Mouse (Mus musculus) forebrain, embryonic 13.5 days (tissue): ENCODE data around the gene Copb1. TPM values are rescaled to one million over a fixed set of nuclear protein-coding genes. Genes with fewer than 3 reads are reported as not detected.
"Not testable (repeated sequence)": the region's sequence is repeated elsewhere in the genome, so short reads cannot be mapped to it uniquely, and the experiment has no call there.

Source experiments
- ATAC-seq: fragments of 200-750 bp; cut with Nextera tagmentation; 2 replicates; pipeline ENCODE4 v1.8.0; 2017
- H3K27ac ChIP-seq: fragments of 300-500 bp; sonication (generic); 2 replicates; pipeline ENCODE4 v1.5.1; 2015; ENCODE audit warnings: inconsistent platforms, mild to moderate bottlenecking, moderate library complexity
- H3K27me3 ChIP-seq: fragments of 300-500 bp; sonication (generic); 2 replicates; pipeline ENCODE4 v1.6.1; 2015; ENCODE audit warnings: mild to moderate bottlenecking, inconsistent platforms
- H3K36me3 ChIP-seq: fragments of 300-500 bp; sonication (generic); 2 replicates; pipeline ENCODE4 v1.6.1; 2015; ENCODE audit warnings: mild to moderate bottlenecking, inconsistent platforms; ENCODE audit not compliant: poor library complexity, severe bottlenecking
- H3K4me1 ChIP-seq: fragments of 300-500 bp; sonication (generic); 2 replicates; pipeline ENCODE4 v1.6.1; 2015; ENCODE audit warnings: inconsistent platforms
- H3K4me2 ChIP-seq: fragments of 300-500 bp; sonication (generic); 2 replicates; pipeline ENCODE4 v1.6.1; 2015; ENCODE audit warnings: inconsistent platforms, mild to moderate bottlenecking, moderate library complexity
- H3K4me3 ChIP-seq: fragments of 300-500 bp; sonication (generic); 2 replicates; pipeline ENCODE4 v1.5.1; 2015; ENCODE audit warnings: mild to moderate bottlenecking, inconsistent platforms
- H3K9ac ChIP-seq: fragments of 300-500 bp; sonication (generic); 2 replicates; pipeline ENCODE4 v1.6.1; 2015; ENCODE audit warnings: mild to moderate bottlenecking, inconsistent platforms
- H3K9me3 ChIP-seq: fragments of 300-500 bp; sonication (generic); replicated peaks from 2 replicates; pipeline ENCODE4 v1.6.1; 2016; ENCODE audit warnings: inconsistent platforms
- WGBS: fragments of 180-500 bp; shearing (Covaris S2); methylation state at CpG from one replicate; pipeline ENCODE4 v1.1.7; 2015; 5-methylcytosine and 5-hydroxymethylcytosine counted together
- polyA plus RNA-seq: library from polyadenylated mRNA; unstranded; fragments of >200 nt; fragmentation: Nextera tagmentation; extraction: Ambion mirVana; gene quantifications from 2 replicates; pipeline ENCODE4 v1.2.1, GENCODE M21; 2015

Copb1 gene
- polyA plus RNA-seq, 1 experiment from 2014 or later: 84.1 TPM

GRCm38 (mm10) chr7:114213537-114213936, 41.0 kb downstream of the Copb1 start:
- Histone ChIP-seq H3K27ac (no peak overlapping the region), H3K9me3 (no peaks in the 10 kb centered on the region), H3K4me2 (no peak overlapping the region), H3K4me3 (no peak overlapping the region), H3K9ac (no peak overlapping the region), H3K36me3 (peaks cover 41% of the 10 kb centered on the region), H3K4me1 (no peaks in the 10 kb centered on the region), H3K27me3 (no peaks in the 10 kb centered on the region)
- 68% methylated on average over 2 of the region's 2 CpGs for WGBS
- no peak for ATAC-seq

- H3K4me3 ChIP-seq: no peak overlapping the region
- ATAC-seq: no peak
- no peak overlapping the region for H3K4me2 ChIP-seq
- 92% methylated on average over 3 of the region's 3 CpGs for WGBS
- no peaks in the 10 kb centered on the region for H3K27me3 ChIP-seq
- peaks cover 24% of the 10 kb centered on the region for H3K36me3 ChIP-seq
- H3K9me3 ChIP-seq: no peaks in the 10 kb centered on the region
- no peak overlapping the region for H3K27ac ChIP-seq
- no peak overlapping the region for H3K9ac ChIP-seq
- no peaks in the 10 kb centered on the region for H3K4me1 ChIP-seq
Measured at GRCm38 (mm10) chr7:114210618-114211017, 43.9 kb downstream of the Copb1 start.

- H3K9me3 ChIP-seq: no peaks in the 10 kb centered on the region
- ATAC-seq: no peak
- WGBS: 100% methylated on average over 1 of the region's 1 CpGs
- H3K36me3 ChIP-seq: peaks cover 20% of the 10 kb centered on the region
- H3K27ac ChIP-seq: no peak overlapping the region
- H3K4me3 ChIP-seq: no peak overlapping the region
- no peaks in the 10 kb centered on the region for H3K4me1 ChIP-seq
- H3K27me3 ChIP-seq: no peaks in the 10 kb centered on the region
- H3K4me2 ChIP-seq: no peak overlapping the region
- no peak overlapping the region for H3K9ac ChIP-seq
Measured at GRCm38 (mm10) chr7:114209841-114210240, 44.7 kb downstream of the Copb1 start.

GRCm38 (mm10) chr7:114203491-114204359, 50.8 kb downstream of the Copb1 start:
- Histone ChIP-seq H3K27me3 (no peaks in the 10 kb centered on the region), H3K36me3 (no peaks in the 10 kb centered on the region), H3K4me2 (no peak overlapping the region), H3K4me3 (no peak overlapping the region), H3K9ac (no peak overlapping the region), H3K4me1 (no peaks in the 10 kb centered on the region), H3K9me3 (no peaks in the 10 kb centered on the region), H3K27ac (no peak overlapping the region)
- no peak for ATAC-seq
- WGBS: 82% methylated on average over 9 of the region's 9 CpGs

- no peak overlapping the region for H3K9ac ChIP-seq
- no peaks in the 10 kb centered on the region for H3K4me1 ChIP-seq
- no peak for ATAC-seq
- no peaks in the 10 kb centered on the region for H3K36me3 ChIP-seq
- H3K4me2 ChIP-seq: no peak overlapping the region
- H3K27ac ChIP-seq: no peak overlapping the region
- no peaks in the 10 kb centered on the region for H3K27me3 ChIP-seq
- WGBS: 86% methylated on average over 5 of the region's 5 CpGs
- no peaks in the 10 kb centered on the region for H3K9me3 ChIP-seq
- H3K4me3 ChIP-seq: no peak overlapping the region
Measured at GRCm38 (mm10) chr7:114202972-114203404, 51.5 kb downstream of the Copb1 start.

GRCm38 (mm10) chr7:114200651-114201050, 53.9 kb downstream of the Copb1 start:
- ATAC-seq: no peak
- Histone ChIP-seq H3K36me3 (no peaks in the 10 kb centered on the region), H3K9ac (no peak overlapping the region), H3K27me3 (no peaks in the 10 kb centered on the region), H3K4me3 (no peak overlapping the region), H3K27ac (no peak overlapping the region), H3K9me3 (no peaks in the 10 kb centered on the region), H3K4me1 (no peaks in the 10 kb centered on the region), H3K4me2 (no peak overlapping the region)
- WGBS: 80% methylated on average over 2 of the region's 2 CpGs

GRCm38 (mm10) chr7:114199428-114200110, 54.9 kb downstream of the Copb1 start:
- no peaks in the 10 kb centered on the region for H3K27me3 ChIP-seq
- no peak overlapping the region for H3K9ac ChIP-seq
- no peaks in the 10 kb centered on the region for H3K4me1 ChIP-seq
- no peak for ATAC-seq
- no peak overlapping the region for H3K4me2 ChIP-seq
- no peaks in the 10 kb centered on the region for H3K9me3 ChIP-seq
- H3K4me3 ChIP-seq: no peak overlapping the region
- no peak overlapping the region for H3K27ac ChIP-seq
- WGBS: 85% methylated on average over 3 of the region's 3 CpGs
- no peaks in the 10 kb centered on the region for H3K36me3 ChIP-seq

GRCm38 (mm10) chr7:114198252-114198651, 56.3 kb downstream of the Copb1 start:
- Histone ChIP-seq H3K9ac (no peak overlapping the region), H3K4me3 (no peak overlapping the region), H3K9me3 (no peaks in the 10 kb centered on the region), H3K27ac (no peak overlapping the region), H3K27me3 (no peaks in the 10 kb centered on the region), H3K36me3 (no peaks in the 10 kb centered on the region), H3K4me1 (no peaks in the 10 kb centered on the region), H3K4me2 (no peak overlapping the region)
- no peak for ATAC-seq
- WGBS: 81% methylated on average over 1 of the region's 1 CpGs

- not testable (repeated sequence) for H3K4me3 ChIP-seq, H3K27ac ChIP-seq, H3K9me3 ChIP-seq, H3K4me2 ChIP-seq, H3K9ac ChIP-seq, H3K27me3 ChIP-seq, H3K36me3 ChIP-seq, H3K4me1 ChIP-seq, ATAC-seq
- WGBS: 77% methylated on average over 2 of the region's 2 CpGs
Measured at GRCm38 (mm10) chr7:114196588-114196987, 57.9 kb downstream of the Copb1 start.

- not testable (repeated sequence) for H3K9ac ChIP-seq, H3K4me3 ChIP-seq, H3K4me1 ChIP-seq, H3K4me2 ChIP-seq, H3K9me3 ChIP-seq, H3K36me3 ChIP-seq, H3K27me3 ChIP-seq, ATAC-seq, H3K27ac ChIP-seq
- WGBS: 79% methylated on average over 2 of the region's 2 CpGs
Measured at GRCm38 (mm10) chr7:114194788-114195187, 59.7 kb downstream of the Copb1 start.

GRCm38 (mm10) chr7:114194224-114194623, 60.3 kb downstream of the Copb1 start:
- 90% methylated on average over 4 of the region's 4 CpGs for WGBS

GRCm38 (mm10) chr7:114193284-114194067, 61.0 kb downstream of the Copb1 start:
- no peak for ATAC-seq
- no peaks in the 10 kb centered on the region for H3K9me3 ChIP-seq
- no peaks in the 10 kb centered on the region for H3K36me3 ChIP-seq
- WGBS: 84% methylated on average over 6 of the region's 6 CpGs
- H3K4me2 ChIP-seq: no peak overlapping the region
- no peak overlapping the region for H3K4me3 ChIP-seq
- H3K27ac ChIP-seq: no peak overlapping the region
- no peak overlapping the region for H3K9ac ChIP-seq
- H3K4me1 ChIP-seq: no peaks in the 10 kb centered on the region
- H3K27me3 ChIP-seq: no peaks in the 10 kb centered on the region

More at GRCm38 (mm10) chr7:114194224-114194623, 60.3 kb downstream of the Copb1 start:
- no peak overlapping the region for H3K4me3 ChIP-seq
- H3K9ac ChIP-seq: no peak overlapping the region
- no peaks in the 10 kb centered on the region for H3K4me1 ChIP-seq
- H3K27me3 ChIP-seq: no peaks in the 10 kb centered on the region
- no peak overlapping the region for H3K27ac ChIP-seq
- no peaks in the 10 kb centered on the region for H3K36me3 ChIP-seq
- no peaks in the 10 kb centered on the region for H3K9me3 ChIP-seq
- no peak for ATAC-seq
- no peak overlapping the region for H3K4me2 ChIP-seq
